8 mouse cellular contexts compared by ENCODE assay signal in genomic region chr4:155172909-155173821, GRCm38 (mm10). TPM values are rescaled to one million over a fixed set of nuclear protein-coding genes. Genes with fewer than 3 reads are reported as not detected.
A peak's percentile ranks its signal among the peaks of the same experiment; 100 is the strongest.
DNase-seq lines count a peak whose midpoint lies in the region; ATAC-seq and TF ChIP-seq lines count a peak whose summit lies in the region.

No protein-coding gene starts in this region.

- peak overlapping the region; percentile 0; the same call in 1 of the 2 replicates for H3K9ac ChIP-seq in intestine, postnatal 0 days (ENCODE audit: low read depth, low read length)
- peak overlapping the region; percentile 26 for H3K9ac ChIP-seq in midbrain, embryonic 11.5 days (ENCODE audit: low read length)
- no peak overlapping the region; the same call in 1 of the 2 replicates for H3K9ac ChIP-seq in stomach, embryonic 14.5 days (replicated peaks; ENCODE audit: low read depth, low read length)

- H3K27ac ChIP-seq in intestine, postnatal 0 days (ENCODE audit: low read depth, low read length), result peak overlapping the region; percentile 73
- peak overlapping the region; percentile 88 for H3K27ac ChIP-seq in midbrain, embryonic 11.5 days (ENCODE audit: low read depth, low read length)
- peak overlapping the region; percentile 99 for H3K27ac ChIP-seq in stomach, embryonic 14.5 days (ENCODE audit: low read length)

- peak overlapping the region; percentile 45; the same call in 1 of the 2 replicates for H3K4me2 ChIP-seq in intestine, postnatal 0 days (replicated peaks; ENCODE audit: low read depth)
- H3K4me2 ChIP-seq in midbrain, embryonic 11.5 days, result peak overlapping the region; percentile 31
- H3K4me2 ChIP-seq in stomach, embryonic 14.5 days (replicated peaks; ENCODE audit: low read depth, low read length), result peak overlapping the region; percentile 33

- no peak for TF ChIP-seq CTCF in intestine, postnatal 0 days (IDR thresholded peaks at IDR 0.05; ENCODE audit: low read depth)

- peak; percentile 92 for ATAC-seq in intestine, postnatal 0 days
- peak; percentile 93 for ATAC-seq in midbrain, embryonic 11.5 days (ENCODE audit: low FRiP score)
- peak; percentile 92 for ATAC-seq in stomach, embryonic 14.5 days (ENCODE audit: insufficient number of reproducible peaks, insufficient read depth, low FRiP score, low read depth)

- WGBS in intestine, postnatal 0 days, result 22% methylated on average over 21 of the region's 21 CpGs
- WGBS in midbrain, embryonic 11.5 days, result 6% methylated on average over 21 of the region's 21 CpGs
- WGBS in stomach, embryonic 14.5 days, result 14% methylated on average over 21 of the region's 21 CpGs

- no peaks in the 10 kb centered on the region for H3K9me3 ChIP-seq in intestine, postnatal 0 days (ENCODE audit: control insufficient read depth)
- H3K9me3 ChIP-seq in midbrain, embryonic 11.5 days (ENCODE audit: control insufficient read depth, low read length), result no peaks in the 10 kb centered on the region
- H3K9me3 ChIP-seq in stomach, embryonic 14.5 days (ENCODE audit: control insufficient read depth, low read depth, low read length), result no peaks in the 10 kb centered on the region

- H3K4me3 ChIP-seq in intestine, postnatal 0 days (ENCODE audit: low read depth, low read length), result no peak overlapping the region
- no peak overlapping the region for H3K4me3 ChIP-seq in midbrain, embryonic 11.5 days (ENCODE audit: low read depth, low read length)
- H3K4me3 ChIP-seq in stomach, embryonic 14.5 days (ENCODE audit: low read depth, low read length), result no peak overlapping the region

- H3K27me3 ChIP-seq in intestine, postnatal 0 days (replicated peaks; ENCODE audit: control insufficient read depth, insufficient read depth, low read length), result no peaks in the 10 kb centered on the region
- no peaks in the 10 kb centered on the region for H3K27me3 ChIP-seq in midbrain, embryonic 11.5 days (ENCODE audit: control insufficient read depth, insufficient read depth, low read length)
- no peaks in the 10 kb centered on the region for H3K27me3 ChIP-seq in stomach, embryonic 14.5 days (ENCODE audit: control insufficient read depth, insufficient read depth, low read length)

- H3K4me1 ChIP-seq in intestine, postnatal 0 days (replicated peaks; ENCODE audit: control insufficient read depth, insufficient read depth, low read length), result peaks cover 16% of the 10 kb centered on the region
- H3K4me1 ChIP-seq in midbrain, embryonic 11.5 days (ENCODE audit: control insufficient read depth, insufficient read depth, low read length), result peaks cover 56% of the 10 kb centered on the region
- peaks cover 72% of the 10 kb centered on the region for H3K4me1 ChIP-seq in stomach, embryonic 14.5 days (ENCODE audit: control insufficient read depth, insufficient read depth, low read length)

- H3K36me3 ChIP-seq in intestine, postnatal 0 days (ENCODE audit: control insufficient read depth, insufficient read depth), result no peaks in the 10 kb centered on the region; the same call in 1 of the 2 replicates
- H3K36me3 ChIP-seq in midbrain, embryonic 11.5 days (ENCODE audit: control insufficient read depth, insufficient read depth, low read length), result 0 out of 2 replicates have a peak, but pooled peaks cover 2% of the 10 kb centered on the region
- no peaks in the 10 kb centered on the region for H3K36me3 ChIP-seq in stomach, embryonic 14.5 days (ENCODE audit: control insufficient read depth, insufficient read depth, low read length)

- DNase-seq in adrenal gland, adult 18-20 months (ENCODE audit: low spot score in 2 of 2), result peak; percentile 89 to 90
- DNase-seq in embryo, embryonic 10.5 days (ENCODE audit: low spot score), result peak; percentile 95
- DNase-seq in gastrocnemius, postnatal 36 days, result peak; percentile 84 to 93
- DNase-seq in left cerebral cortex, postnatal 25 days (ENCODE audit: low spot score in 2 of 2), result peak; percentile 65 to 76
- peak; percentile 98 for DNase-seq in midbrain, embryonic 11.5 days (ENCODE audit: low spot score, missing footprints)
- DNase-seq in B cell, adult 2 months, result no peak

- intact Hi-C loops in gastrocnemius, postnatal 36 days (cut with DNase I), result no loop called here
- intact Hi-C loops in left cerebral cortex, postnatal 25 days (cut with DNase I), result loop anchor here (2.0 to 5.0 kb wide), 2 partner anchors 48 to 51 kb away; no protein-coding TSS in a partner anchor

RNA-seq across cellular contexts. Expression of gene Ski, which starts 49.2 kb away (rescaled TPM):
- total RNA-seq in adrenal gland, adult 18-20 months (2021), result 10 to 100 TPM; 47.5 to 60.6 TPM
- total RNA-seq in gastrocnemius, postnatal 36 days (2021), result 10 to 100 TPM; 28.7 to 30.2 TPM
- polyA plus RNA-seq in intestine, postnatal 0 days (2015; fragmentation: Nextera tagmentation; extraction: Ambion mirVana), result 13.3 and 14.0 TPM in 2 replicates
- 100 to 1,000 TPM; 111 to 112 TPM for total RNA-seq in left cerebral cortex, postnatal 25 days (2021)
- polyA plus RNA-seq in midbrain, embryonic 11.5 days (2014; fragmentation: Nextera tagmentation; extraction: Ambion mirVana), result 12.7 and 13.6 TPM in 2 replicates
- 29.6 and 32.0 TPM in 2 replicates for polyA plus RNA-seq in stomach, embryonic 14.5 days (2014; fragmentation: Nextera tagmentation; extraction: Ambion mirVana)

Comparison
In these comparisons a context has a peak if more than half of its experiments do, and no peak if none do; other contexts are left out.
1. DNase-seq: peak in adrenal gland, adult 18-20 months (2 of 2), embryo, embryonic 10.5 days (single experiment), gastrocnemius, postnatal 36 days (2 of 2), left cerebral cortex, postnatal 25 days (2 of 2) and midbrain, embryonic 11.5 days (single experiment); none in B cell, adult 2 months (0 of 2).
2. Peak in every context shown above with its lines, with median percentiles within 50 percentile points of each other: ATAC-seq, H3K27ac ChIP-seq and H3K4me2 ChIP-seq.